Comparison of ENCODE assay signal across 20 mouse cellular contexts in the genomic region with DNA sequence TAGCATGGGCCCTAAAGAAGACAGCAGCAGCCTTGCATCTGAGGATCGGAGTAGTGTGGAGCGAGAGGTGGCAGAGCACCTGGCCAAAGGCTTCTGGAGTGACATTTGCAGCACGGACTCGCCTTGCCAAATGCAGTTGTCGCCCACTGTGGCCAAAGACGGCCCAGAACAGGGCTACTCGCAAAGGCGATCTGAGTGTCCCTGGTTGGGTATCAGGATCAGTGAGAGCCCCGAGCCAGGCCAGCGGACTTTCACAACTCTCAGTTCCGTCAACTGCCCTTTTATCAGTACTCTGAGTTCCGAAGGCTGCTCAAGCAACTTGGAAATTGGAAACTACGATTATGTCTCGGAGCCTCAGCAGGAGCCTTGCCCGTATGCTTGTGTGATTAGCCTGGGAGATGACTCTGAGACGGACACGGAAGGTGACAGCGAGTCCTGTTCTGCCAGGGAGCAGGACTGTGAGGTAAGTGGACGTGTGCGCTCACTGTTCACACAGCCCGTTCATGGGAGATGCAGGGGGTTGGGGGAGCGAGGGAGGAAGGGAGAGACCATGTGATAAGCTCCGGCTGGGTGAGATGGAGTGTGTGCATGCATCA. TPM values are rescaled to one million over a fixed set of nuclear protein-coding genes. Genes with fewer than 3 reads are reported as not detected.
DNase-seq lines count a peak whose midpoint lies in the region; ATAC-seq lines count a peak whose summit lies in the region.
"Had no signal": no experiment of that assay in that cellular context is flagged by ENCODE, and none has a peak within 500 bp of the region (broad histone marks: within the 10 kb centered on the region; RNA-seq: fewer than 3 reads in every experiment).

No protein-coding gene starts in this region.

- ATAC-seq in liver, embryonic 12.5 days: peak; percentile 11; the same call in 1 of the 2 replicates
- no peak for ATAC-seq in liver, embryonic 11.5 days (replicated peaks; ENCODE audit: low FRiP score)
- no peak for ATAC-seq in CD4-positive, CD25-positive, alpha-beta regulatory T cell, adult 4 months
- ATAC-seq: intestine, embryonic 15.5 days; liver, postnatal 0 days had no signal

- 72% methylated on average over 23 of the region's 23 CpGs for WGBS in heart, embryonic 10.5 days
- 82% methylated on average over 23 of the region's 23 CpGs for WGBS in liver, embryonic 12.5 days (ENCODE audit: insufficient replicate concordance)
- WGBS in liver, embryonic 11.5 days: 79% methylated on average over 23 of the region's 23 CpGs

- peaks cover 42% of the 10 kb centered on the region for H3K36me3 ChIP-seq in heart, embryonic 10.5 days
- H3K36me3 ChIP-seq in liver, embryonic 12.5 days: peaks cover 86% of the 10 kb centered on the region
- peaks cover 8% of the 10 kb centered on the region; the same call in 1 of the 2 replicates for H3K36me3 ChIP-seq in liver, embryonic 11.5 days (ENCODE audit: control insufficient read depth, insufficient read depth, low read length)

- no peak overlapping the region for H3K27ac ChIP-seq in heart, embryonic 10.5 days
- H3K27ac ChIP-seq in liver, embryonic 12.5 days: no peak overlapping the region
- no peak overlapping the region for H3K27ac ChIP-seq in liver, embryonic 11.5 days (ENCODE audit: low read depth, low read length)
- H3K27ac ChIP-seq: forebrain, embryonic 10.5 days; hindbrain, embryonic 14.5 days; intestine, embryonic 15.5 days; limb, embryonic 15.5 days had no signal

- intact Hi-C loops in heart, postnatal 10 days (cut with DNase I): no loop called here

- no peak overlapping the region for H3K4me3 ChIP-seq in heart, embryonic 10.5 days
- H3K4me3 ChIP-seq in liver, embryonic 12.5 days: no peak overlapping the region
- no peak overlapping the region for H3K4me3 ChIP-seq in liver, embryonic 11.5 days (ENCODE audit: low read depth, low read length)
- H3K4me3 ChIP-seq: forebrain, embryonic 10.5 days; intestine, embryonic 15.5 days; limb, embryonic 15.5 days had no signal

- no peaks in the 10 kb centered on the region for H3K9me3 ChIP-seq in heart, embryonic 10.5 days
- H3K9me3 ChIP-seq in liver, embryonic 12.5 days (replicated peaks): no peaks in the 10 kb centered on the region
- no peaks in the 10 kb centered on the region for H3K9me3 ChIP-seq in liver, embryonic 11.5 days (ENCODE audit: control insufficient read depth, low read length)
- H3K9me3 ChIP-seq: forebrain, embryonic 10.5 days; intestine, embryonic 15.5 days; limb, embryonic 15.5 days had no signal

- H3K4me1 ChIP-seq in heart, embryonic 10.5 days: peaks cover 55% of the 10 kb centered on the region
- peaks cover 57% of the 10 kb centered on the region for H3K4me1 ChIP-seq in liver, embryonic 12.5 days
- H3K4me1 ChIP-seq in liver, embryonic 11.5 days (replicated peaks; ENCODE audit: control insufficient read depth, insufficient read depth, low read length): peaks cover 18% of the 10 kb centered on the region

- no peak overlapping the region for H3K4me2 ChIP-seq in liver, embryonic 12.5 days
- H3K4me2 ChIP-seq in liver, embryonic 11.5 days: no peak overlapping the region
- H3K4me2 ChIP-seq: hindbrain, embryonic 14.5 days; intestine, embryonic 15.5 days; limb, embryonic 15.5 days had no signal

- no peaks in the 10 kb centered on the region for H3K27me3 ChIP-seq in heart, embryonic 10.5 days (ENCODE audit: insufficient read depth, poor library complexity, severe bottlenecking)
- H3K27me3 ChIP-seq in liver, embryonic 12.5 days (replicated peaks): no peaks in the 10 kb centered on the region
- no peaks in the 10 kb centered on the region for H3K27me3 ChIP-seq in liver, embryonic 11.5 days (replicated peaks; ENCODE audit: control insufficient read depth, insufficient read depth, low read length)
- H3K27me3 ChIP-seq: CH12.LX; intestine, embryonic 15.5 days; limb, embryonic 15.5 days had no signal

- no peak overlapping the region for H3K9ac ChIP-seq in liver, embryonic 12.5 days
- no peak overlapping the region for H3K9ac ChIP-seq in liver, embryonic 11.5 days (ENCODE audit: low read depth, low read length)
- H3K9ac ChIP-seq: hindbrain, embryonic 14.5 days; intestine, embryonic 15.5 days; limb, embryonic 15.5 days; liver, postnatal 0 days had no signal

- peak; percentile 54 for DNase-seq in cerebellum, postnatal 10 days
- no peak for DNase-seq in cerebellum, adult 11-12 months
- DNase-seq in heart, embryonic 10.5 days (ENCODE audit: low spot score): peak; percentile 72
- no peak for DNase-seq in heart, postnatal 10 days
- no peak for DNase-seq in liver, embryonic 11.5 days (ENCODE audit: low spot score)
- peak; percentile 81 for DNase-seq in gastrocnemius, postnatal 25 days
- DNase-seq: adrenal gland, postnatal 25 days; cerebellum, postnatal 36 days; kidney, adult 9 months; liver, postnatal 0 days; lung, postnatal 14 days; right cerebral cortex, adult 18-20 months; thymus, postnatal 25 days had no signal

RNA-seq across cellular contexts. Expression of gene Bach1, which starts 21.0 kb away (rescaled TPM):
- 8.5 and 9.4 TPM in 2 replicates for polyA plus RNA-seq in heart, embryonic 10.5 days (2016; fragmentation: Nextera tagmentation; extraction: Ambion mirVana)
- 10 to 100 TPM; 27.9 to 29.5 TPM for total RNA-seq in heart, postnatal 10 days (2021)
- 8.8 and 10.6 TPM in 2 replicates for polyA plus RNA-seq in liver, embryonic 12.5 days (2016; fragmentation: Nextera tagmentation; extraction: Ambion mirVana)
- polyA plus RNA-seq in liver, embryonic 11.5 days (2014; fragmentation: Nextera tagmentation; extraction: Ambion mirVana): 10.6 and 11.1 TPM in 2 replicates
- total RNA-seq in gastrocnemius, postnatal 25 days (2021): 10 to 100 TPM; 13.8 to 18.0 TPM
- polyA plus RNA-seq in CD4-positive, CD25-positive, alpha-beta regulatory T cell, adult 4 months (2017; shearing (Covaris generic)): 1 to 10 TPM; 3.4 to 3.9 TPM

Comparison
In these comparisons a context has a peak if more than half of its experiments do, and no peak if none do; other contexts are left out.
1. DNase-seq: peak in cerebellum, postnatal 10 days (2 of 2), heart, embryonic 10.5 days (single experiment) and gastrocnemius, postnatal 25 days (single experiment); none in cerebellum, adult 11-12 months (single experiment), heart, postnatal 10 days (0 of 2) and liver, embryonic 11.5 days (single experiment).